Mouse (Mus musculus): ENCODE results near the gene Otub2. TPM values are rescaled to one million over a fixed set of nuclear protein-coding genes. Genes with fewer than 3 reads are reported as not detected.
A peak's percentile ranks its signal among the peaks of the same experiment; 100 is the strongest.

The Otub2 gene
- polyA plus RNA-seq, 1 experiment from 2014 or later: 0.80 TPM

DNA sequence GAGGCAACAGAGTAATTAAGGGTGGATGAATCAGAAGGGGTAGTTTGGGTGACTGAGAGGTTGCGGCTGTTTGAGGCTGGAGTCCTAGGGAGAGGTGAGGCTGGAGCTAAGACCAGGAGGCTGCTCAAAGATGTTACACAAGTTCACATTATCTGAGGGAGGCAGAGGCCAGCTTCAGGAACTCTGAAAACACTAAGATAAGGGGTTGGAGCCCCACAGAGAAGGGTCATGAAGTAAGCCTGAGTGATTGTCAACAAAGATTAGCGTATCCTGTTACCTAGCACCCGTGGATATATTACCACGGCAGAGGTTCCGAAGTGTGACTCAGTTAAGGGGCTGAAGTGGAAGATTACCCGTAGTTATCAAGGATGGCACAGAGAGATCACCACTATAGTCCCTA, 5.0 kb downstream of the Otub2 start:
- H3K27ac ChIP-seq: no peak overlapping the region
- WGBS (ENCODE audit: missing documents): 51% methylated on average over 6 of the region's 6 CpGs
- no peaks in the 10 kb centered on the region for H3K36me3 ChIP-seq (ENCODE audit: inconsistent target)
- no peak overlapping the region for H3K4me3 ChIP-seq (ENCODE audit: inconsistent target)
- H3K79me2 ChIP-seq (ENCODE audit: inconsistent target): no peaks in the 10 kb centered on the region

DNA sequence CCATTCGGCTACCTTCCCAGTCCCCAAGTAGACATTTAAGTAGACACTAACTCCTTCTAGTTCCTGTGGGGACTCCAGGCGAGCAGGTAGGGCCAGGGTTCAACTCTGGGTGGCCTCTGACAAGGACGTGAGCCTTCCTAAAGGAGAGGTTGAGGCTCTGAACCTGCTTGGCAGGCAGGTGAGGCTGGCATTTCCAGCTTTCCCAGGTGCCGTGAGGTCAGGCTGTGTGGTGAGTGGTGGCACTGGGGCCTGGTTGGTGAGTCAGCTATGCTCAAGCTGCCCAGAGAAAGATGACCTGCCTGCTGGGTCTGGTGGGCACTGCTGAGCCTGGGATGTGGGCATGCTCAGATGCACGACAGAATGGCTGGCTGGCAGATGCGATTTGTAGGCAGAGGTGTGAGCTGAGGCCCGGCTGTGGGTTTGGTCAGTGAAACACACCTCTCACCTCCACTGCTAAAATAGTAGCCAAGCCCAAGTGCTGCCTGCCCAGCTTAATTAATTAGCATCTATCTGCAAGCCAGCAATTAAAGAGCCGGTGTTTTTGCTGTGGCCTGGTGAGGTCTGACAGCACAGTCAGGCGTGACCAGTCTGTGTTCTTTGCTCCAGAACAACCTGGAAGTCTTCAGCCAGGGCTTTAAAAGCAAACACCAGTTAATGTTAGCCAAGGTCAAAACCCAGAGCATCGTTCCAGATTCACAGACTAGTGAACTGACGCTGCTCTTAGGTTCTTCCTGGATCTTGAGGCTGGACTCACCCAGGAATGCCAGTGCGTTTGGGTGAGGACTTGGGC, 7.2 kb downstream of the Otub2 start:
- no peaks in the 10 kb centered on the region for H3K79me2 ChIP-seq (ENCODE audit: inconsistent target)
- WGBS (ENCODE audit: missing documents): 87% methylated on average over 12 of the region's 12 CpGs
- H3K4me3 ChIP-seq (ENCODE audit: inconsistent target): no peak overlapping the region
- no peaks in the 10 kb centered on the region for H3K36me3 ChIP-seq (ENCODE audit: inconsistent target)
- H3K27ac ChIP-seq: no peak overlapping the region

DNA sequence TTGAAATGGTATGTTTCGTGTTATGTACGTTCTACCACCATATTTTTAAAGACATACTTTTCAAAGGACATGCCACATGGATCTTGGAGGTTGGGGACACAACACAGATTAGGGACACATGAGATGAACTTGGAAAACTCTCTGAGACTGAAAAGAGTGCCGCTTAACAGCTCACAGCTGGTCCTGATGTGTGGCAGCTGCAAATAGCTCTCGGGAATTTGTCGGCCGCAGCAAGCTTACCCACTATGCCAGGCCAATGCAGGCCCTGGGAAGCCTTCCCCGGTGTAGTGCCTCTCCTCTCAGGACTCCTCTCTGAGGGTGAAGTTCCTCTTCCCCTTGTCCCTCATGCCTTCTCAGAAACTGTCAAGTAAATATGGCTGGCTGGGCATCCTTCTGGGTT, 8.3 kb downstream of the Otub2 start:
- H3K36me3 ChIP-seq (ENCODE audit: inconsistent target): no peaks in the 10 kb centered on the region

DNA sequence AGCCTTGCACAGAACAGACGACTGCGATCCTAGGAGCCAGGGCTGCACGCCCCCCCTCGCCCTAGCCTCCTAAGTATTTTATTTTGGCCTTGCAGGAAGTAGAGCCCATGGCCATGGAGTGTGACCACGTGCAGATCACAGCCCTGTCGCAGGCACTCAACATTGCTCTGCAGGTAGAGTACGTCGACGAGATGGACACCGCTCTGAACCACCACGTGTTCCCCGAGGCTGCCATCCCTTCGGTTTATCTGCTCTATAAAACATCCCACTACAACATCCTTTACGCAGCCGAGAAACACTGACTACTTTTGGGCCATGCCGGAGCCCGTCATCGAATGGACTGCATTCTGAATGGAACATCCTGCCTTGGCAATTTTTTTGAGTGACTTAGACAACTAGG, 15.6 kb downstream of the Otub2 start:
- H3K79me2 ChIP-seq (ENCODE audit: inconsistent target): no peaks in the 10 kb centered on the region
- H3K36me3 ChIP-seq (ENCODE audit: inconsistent target): peaks cover 40% of the 10 kb centered on the region
- H3K4me3 ChIP-seq (ENCODE audit: inconsistent target): no peak overlapping the region
- H3K27ac ChIP-seq: no peak overlapping the region
- WGBS (ENCODE audit: missing documents): 89% methylated on average over 17 of the region's 18 CpGs

More for the DNA sequence above, 8.3 kb downstream of the Otub2 start:
- H3K4me3 ChIP-seq (ENCODE audit: inconsistent target): no peak overlapping the region
- no peaks in the 10 kb centered on the region for H3K79me2 ChIP-seq (ENCODE audit: inconsistent target)
- 88% methylated on average over 7 of the region's 7 CpGs for WGBS (ENCODE audit: missing documents)
- H3K27ac ChIP-seq: no peak overlapping the region

DNA sequence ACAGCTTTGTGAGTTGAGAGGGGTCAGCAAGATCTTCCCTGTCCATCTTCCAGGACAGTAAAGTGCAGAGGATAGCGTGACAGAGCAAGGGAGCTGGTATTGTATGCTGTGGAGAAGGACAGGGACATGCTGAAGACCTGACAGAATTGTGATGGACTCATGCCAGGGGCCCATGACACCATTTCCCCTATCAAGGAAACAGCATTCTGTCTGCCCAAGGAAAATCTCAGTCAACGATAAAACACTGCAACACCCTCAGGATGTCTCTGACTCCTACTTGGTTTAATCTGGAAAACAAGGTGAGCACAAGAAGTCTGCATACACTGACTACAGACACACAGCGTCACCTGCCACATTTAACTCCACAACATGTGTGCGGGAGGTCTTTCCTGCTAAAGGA, 19.2 kb downstream of the Otub2 start, which contains the start of gene 9330161L09Rik:
Gene 9330161L09Rik, minus strand, starts transcription at position 101 of the 400 bp plus-strand sequence.
- Histone ChIP-seq H3K27ac (no peak within 1 kb of the TSS), H3K79me2 (ENCODE audit: inconsistent target) (no peaks in the 10 kb centered on the region), H3K36me3 (ENCODE audit: inconsistent target) (peaks cover 75% of the 10 kb centered on the region), H3K4me3 (ENCODE audit: inconsistent target) (no peak within 1 kb of the TSS)
- WGBS (ENCODE audit: missing documents): 88% methylated on average over 4 of the region's 4 CpGs

DNA sequence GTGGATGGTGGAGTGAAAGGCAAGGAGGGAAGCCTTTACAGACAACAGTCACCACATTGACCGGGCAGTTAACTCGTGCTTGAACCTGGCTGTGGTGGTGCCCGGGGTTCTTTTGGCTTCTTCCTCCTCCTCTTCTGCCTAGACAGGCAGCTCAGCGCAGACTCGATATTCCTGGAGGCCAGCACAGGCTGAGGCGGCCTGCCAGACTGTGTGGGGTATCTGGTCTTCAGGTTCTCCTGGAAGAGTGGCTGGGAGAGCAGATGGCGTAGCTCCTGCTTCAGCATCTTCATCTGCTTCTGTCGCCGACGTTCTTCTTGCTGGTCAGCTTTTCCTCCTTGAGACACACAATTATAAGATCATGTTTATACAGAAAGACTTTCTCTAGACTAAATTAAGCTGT, 19.7 kb downstream of the Otub2 start:
- WGBS (ENCODE audit: missing documents): 95% methylated on average over 9 of the region's 10 CpGs
- Histone ChIP-seq H3K4me3 (ENCODE audit: inconsistent target) (no peak overlapping the region), H3K36me3 (ENCODE audit: inconsistent target) (peaks cover 80% of the 10 kb centered on the region), H3K27ac (no peak overlapping the region), H3K79me2 (ENCODE audit: inconsistent target) (no peaks in the 10 kb centered on the region)

DNA sequence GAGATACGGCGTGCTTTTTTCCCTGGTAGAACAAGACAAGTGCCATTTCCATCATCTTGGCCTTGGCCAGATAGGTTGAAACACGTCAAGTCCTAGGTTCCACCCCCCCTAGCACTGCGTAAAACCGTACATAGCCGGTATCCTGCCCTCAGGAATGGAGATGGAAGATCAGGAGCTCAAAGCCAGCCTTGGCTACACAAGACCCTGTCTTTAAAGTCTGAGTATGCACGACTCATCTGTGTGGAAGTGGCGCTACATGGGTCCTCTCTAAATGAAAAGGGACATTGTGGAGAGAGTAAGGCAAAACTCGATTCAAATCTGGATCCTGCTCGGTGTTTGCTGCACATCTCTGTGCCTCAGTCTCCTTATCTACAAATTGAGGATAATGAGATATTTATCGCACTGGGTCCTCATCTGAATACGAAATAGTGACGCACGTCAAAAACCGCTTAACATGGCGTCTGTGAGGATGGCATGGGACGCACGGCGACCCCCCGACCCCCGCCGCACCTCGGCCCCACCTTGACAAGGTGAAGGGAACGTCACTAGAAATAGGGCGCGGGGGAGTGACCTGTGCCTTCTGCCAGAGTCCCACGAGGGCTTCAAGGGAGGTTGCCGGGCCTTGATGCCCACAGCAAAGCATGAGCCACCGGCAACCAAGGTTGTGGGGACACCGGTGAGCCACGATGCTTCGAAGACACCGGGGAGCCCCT, 36.7 kb downstream of the Otub2 start:
- Histone ChIP-seq H3K27ac (peak overlapping the region; percentile 43), H3K79me2 (ENCODE audit: inconsistent target) (peaks cover 54% of the 10 kb centered on the region), H3K4me3 (ENCODE audit: inconsistent target) (peak overlapping the region; percentile 89), H3K36me3 (ENCODE audit: inconsistent target) (peaks cover 5% of the 10 kb centered on the region)
- WGBS (ENCODE audit: missing documents): 9% methylated on average over 33 of the region's 33 CpGs

DNA sequence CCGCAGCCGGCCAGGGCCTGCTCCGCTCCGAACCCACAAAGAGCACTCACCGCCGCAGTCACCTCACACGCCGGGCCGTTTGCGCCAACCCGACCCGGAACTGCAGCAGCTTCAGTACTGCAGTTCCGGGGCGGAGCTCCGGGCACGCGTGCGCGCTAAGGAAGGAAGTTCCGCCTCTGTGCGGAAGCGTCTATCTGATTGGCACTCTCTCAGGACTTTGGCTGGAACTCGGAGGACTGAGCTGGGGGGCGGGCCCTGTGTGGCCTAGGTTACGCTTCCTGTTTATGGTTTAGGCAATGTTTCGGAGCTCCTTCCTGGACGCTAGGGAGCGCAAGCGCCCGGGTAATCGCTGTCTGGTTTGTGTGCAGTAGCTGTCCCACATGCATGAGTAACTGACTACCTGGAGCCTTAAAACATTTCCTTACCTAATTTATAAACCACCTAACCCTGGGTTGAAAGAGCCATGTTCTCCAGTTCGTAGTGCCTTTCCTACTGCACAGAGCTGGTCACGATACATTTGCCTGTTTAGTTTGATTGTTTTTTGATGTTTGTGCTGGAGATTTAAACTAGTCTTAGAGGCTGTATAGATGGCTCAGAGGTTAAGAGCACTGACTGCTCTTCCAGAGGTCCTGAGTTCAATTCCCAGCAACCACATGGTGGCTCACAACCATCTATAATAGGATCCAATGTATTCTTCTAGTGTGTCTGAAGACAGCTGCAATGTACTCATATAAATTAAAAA, 37.4 kb downstream of the Otub2 start, which contains the start of gene Ddx24:
Gene Ddx24, minus strand, starts transcription at position 102 of the 742 bp plus-strand sequence.
- peak within 1 kb of the TSS; percentile 43 for H3K27ac ChIP-seq
- H3K36me3 ChIP-seq (ENCODE audit: inconsistent target): no peaks in the 10 kb centered on the region; the same call in 1 of the 2 replicates
- under 1% methylated on average over 32 of the region's 33 CpGs for WGBS (ENCODE audit: missing documents)
- H3K4me3 ChIP-seq (ENCODE audit: inconsistent target): peak within 1 kb of the TSS; percentile 89
- H3K79me2 ChIP-seq (ENCODE audit: inconsistent target): peaks cover 47% of the 10 kb centered on the region

DNA sequence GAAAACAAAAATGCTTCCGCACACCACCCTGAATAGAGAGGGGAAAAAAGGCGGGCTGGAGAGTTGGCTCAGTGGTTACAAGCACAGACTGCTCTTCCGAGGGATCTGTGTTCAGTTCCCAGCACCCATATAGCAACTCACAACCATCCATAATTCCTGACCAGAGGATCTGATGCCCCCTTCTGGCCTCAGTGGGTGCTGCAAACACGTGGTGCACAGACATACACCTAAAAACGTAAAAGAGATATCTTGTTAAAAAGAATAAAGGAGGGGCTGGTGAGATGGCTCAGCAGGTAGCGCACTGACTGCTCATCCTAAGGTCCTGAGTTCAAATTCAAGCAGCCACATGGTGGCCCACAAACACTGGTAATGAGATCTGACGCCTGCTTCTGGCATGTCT, 38.2 kb downstream of the Otub2 start:
- H3K27ac ChIP-seq: no peak overlapping the region
- WGBS (ENCODE audit: missing documents): 84% methylated on average over 7 of the region's 7 CpGs
- H3K4me3 ChIP-seq (ENCODE audit: inconsistent target): no peak overlapping the region
- no peaks in the 10 kb centered on the region; the same call in 1 of the 2 replicates for H3K36me3 ChIP-seq (ENCODE audit: inconsistent target)
- peaks cover 39% of the 10 kb centered on the region for H3K79me2 ChIP-seq (ENCODE audit: inconsistent target)

DNA sequence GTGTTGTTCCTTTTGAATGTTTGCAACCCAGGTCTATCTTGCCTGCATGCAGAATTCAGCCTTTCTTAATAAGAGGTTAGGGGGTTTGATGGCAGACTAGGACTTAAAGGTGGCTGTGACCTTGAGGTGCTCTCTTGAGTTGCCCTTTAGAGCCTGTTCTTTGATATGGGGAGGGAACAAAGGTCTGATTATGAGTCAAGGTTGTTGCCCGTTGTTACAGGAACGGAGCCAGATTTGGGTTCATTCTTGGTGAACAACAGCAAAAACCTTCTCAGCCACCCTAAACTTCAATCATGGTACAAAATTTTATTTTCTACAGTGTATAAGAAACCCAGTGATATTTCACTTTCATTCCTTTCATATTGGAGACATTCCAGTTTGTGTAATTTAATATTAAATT, 44.9 kb downstream of the Otub2 start:
- Histone ChIP-seq H3K36me3 (ENCODE audit: inconsistent target) (no peaks in the 10 kb centered on the region), H3K79me2 (ENCODE audit: inconsistent target) (no peaks in the 10 kb centered on the region), H3K4me3 (ENCODE audit: inconsistent target) (no peak overlapping the region), H3K27ac (peak overlapping the region; percentile 84)
- WGBS (ENCODE audit: missing documents): 90% methylated on average over 2 of the region's 2 CpGs

DNA sequence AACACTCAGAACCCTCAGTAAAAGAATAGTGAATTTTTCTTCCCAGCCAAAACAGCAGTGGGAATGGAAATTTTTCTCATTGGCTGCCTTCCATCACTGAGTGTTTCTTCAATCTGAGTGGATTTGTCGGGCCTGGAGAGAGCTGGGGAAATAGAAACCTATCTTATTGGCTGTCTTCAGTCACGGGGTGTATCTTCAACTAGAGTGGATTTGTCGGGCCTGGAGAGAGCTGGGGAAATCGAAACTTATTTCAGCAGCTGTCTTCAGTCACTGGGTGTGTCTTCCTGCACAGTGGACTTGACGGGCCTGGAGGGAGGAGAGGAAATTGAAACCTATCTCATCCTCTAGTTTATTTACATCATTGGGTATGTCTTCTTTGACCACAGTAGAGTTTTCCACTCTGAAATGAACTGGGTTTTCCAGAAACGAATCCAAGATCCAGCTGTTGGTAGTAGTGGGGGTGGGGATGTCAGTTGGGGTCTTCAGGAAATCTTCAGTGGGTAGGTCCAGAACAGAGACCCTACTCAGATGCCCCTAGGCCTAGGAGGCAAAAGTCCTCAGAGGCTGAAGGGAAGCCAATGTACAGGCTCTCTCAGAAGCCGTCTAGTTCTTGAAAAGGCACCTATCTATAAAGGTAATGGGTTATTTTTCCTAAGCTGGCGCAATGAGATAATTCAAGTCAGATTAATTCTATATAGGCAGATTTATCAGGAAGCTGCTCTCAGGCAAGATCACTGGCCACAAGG, 45.7 kb downstream of the Otub2 start, which contains the start of gene Ifi27:
Gene Ifi27, plus strand, starts transcription at position 226 of the 746 bp plus-strand sequence.
- Histone ChIP-seq H3K36me3 (ENCODE audit: inconsistent target) (no peaks in the 10 kb centered on the region), H3K4me3 (ENCODE audit: inconsistent target) (peak within 1 kb of the TSS; percentile 21), H3K27ac (peak within 1 kb of the TSS; percentile 84), H3K79me2 (ENCODE audit: inconsistent target) (no peaks in the 10 kb centered on the region)
- WGBS (ENCODE audit: missing documents): 41% methylated on average over 8 of the region's 8 CpGs

DNA sequence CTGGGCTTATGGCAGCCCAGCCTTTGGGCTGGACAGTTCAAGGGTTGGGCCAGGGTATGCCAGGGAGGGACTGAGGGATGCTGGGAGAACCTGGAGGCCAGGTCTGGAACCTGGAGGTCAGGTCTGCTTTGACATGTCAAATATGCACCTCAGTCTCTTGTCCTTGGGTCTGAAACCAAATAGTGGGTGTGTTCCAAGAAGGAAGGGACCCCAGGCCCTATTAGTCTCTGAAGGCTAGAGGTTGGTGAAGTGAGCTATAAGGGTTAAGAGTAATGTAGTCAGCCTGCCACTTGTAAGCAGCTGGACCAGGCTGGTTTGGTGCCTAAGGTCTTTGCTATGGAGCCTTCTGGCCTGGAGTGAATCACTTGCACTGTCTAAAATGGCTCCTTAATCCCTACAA, 46.4 kb downstream of the Otub2 start:
- no peaks in the 10 kb centered on the region for H3K79me2 ChIP-seq (ENCODE audit: inconsistent target)
- peak overlapping the region; percentile 84 for H3K27ac ChIP-seq
- no peaks in the 10 kb centered on the region for H3K36me3 ChIP-seq (ENCODE audit: inconsistent target)
- peak overlapping the region; percentile 21 for H3K4me3 ChIP-seq (ENCODE audit: inconsistent target)

DNA sequence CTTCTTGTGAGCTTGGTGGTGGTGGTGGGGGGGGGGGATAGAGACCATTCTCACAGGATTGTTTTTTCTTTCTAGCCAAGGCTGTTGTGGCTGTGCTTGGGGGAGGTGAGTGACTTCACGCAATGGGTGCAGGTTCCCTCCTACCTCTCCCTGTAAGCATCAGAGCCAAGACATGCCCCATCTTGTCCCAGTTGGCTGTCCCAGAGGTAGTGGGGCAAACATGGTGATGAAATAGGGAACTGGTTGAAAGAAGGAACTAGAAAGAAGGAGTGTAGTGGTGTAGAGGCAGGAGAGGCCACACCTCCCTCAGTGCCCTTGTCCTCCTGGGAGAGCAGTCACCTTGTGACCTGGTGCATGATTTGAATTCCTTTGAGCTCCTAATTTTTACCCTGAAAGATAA, 49.1 kb downstream of the Otub2 start:
- peak overlapping the region; percentile 4; the same call in 1 of the 2 replicates for H3K27ac ChIP-seq
- H3K36me3 ChIP-seq (ENCODE audit: inconsistent target): no peaks in the 10 kb centered on the region

DNA sequence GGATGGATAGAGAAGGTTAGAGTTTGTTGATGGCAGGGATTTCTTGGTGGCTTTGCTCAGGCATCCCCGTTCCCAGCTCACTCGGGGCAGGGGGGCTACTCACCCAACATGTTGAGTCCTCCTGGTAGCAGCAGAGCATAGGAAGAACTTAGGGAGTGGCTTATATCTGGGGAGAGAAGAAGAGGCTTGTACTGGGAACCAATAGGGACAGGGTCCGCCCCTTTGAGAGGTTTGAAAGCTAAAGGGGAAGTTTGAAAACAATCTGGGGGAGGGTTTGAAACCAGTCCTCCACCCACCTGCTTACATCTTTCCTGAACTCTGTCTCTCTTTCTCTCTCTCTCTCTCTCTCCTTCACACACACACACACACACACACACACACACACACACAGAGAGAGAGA, 55.0 kb downstream of the Otub2 start, which contains the start of gene Ifi27l2a:
Gene Ifi27l2a, minus strand, starts transcription at position 157 of the 400 bp plus-strand sequence.
- H3K79me2 ChIP-seq (ENCODE audit: inconsistent target): peaks cover 26% of the 10 kb centered on the region
- H3K4me3 ChIP-seq (ENCODE audit: inconsistent target): peak within 1 kb of the TSS; percentile 65
- peak within 1 kb of the TSS; percentile 55 for H3K27ac ChIP-seq
- WGBS (ENCODE audit: missing documents): 33% methylated on average over 3 of the region's 3 CpGs
- H3K36me3 ChIP-seq (ENCODE audit: inconsistent target): no peaks in the 10 kb centered on the region

More for the DNA sequence above, 49.1 kb downstream of the Otub2 start:
- 100% methylated on average over 1 of the region's 1 CpGs for WGBS (ENCODE audit: missing documents)
- H3K79me2 ChIP-seq (ENCODE audit: inconsistent target): peaks cover 16% of the 10 kb centered on the region
- H3K4me3 ChIP-seq (ENCODE audit: inconsistent target): no peak overlapping the region
